Mouse (Mus musculus) C2C12 (cell line): Measurements from ENCODE around the gene Hnrnph3. TPM values are rescaled to one million over a fixed set of nuclear protein-coding genes. Genes with fewer than 3 reads are reported as not detected.

Experiments used
- H3K27me3 ChIP-seq: one replicate; pipeline ENCODE4 v1.6.1; 2011; ENCODE audit not compliant: control insufficient read depth, insufficient read depth, insufficient read length
- H3K36me3 ChIP-seq: one replicate; pipeline ENCODE4 v1.6.1; 2011; ENCODE audit not compliant: control insufficient read depth, insufficient read depth
- H3K4me3 ChIP-seq: one replicate; pipeline ENCODE4 v1.5.1; 2011; ENCODE audit warnings: mild to moderate bottlenecking, control low read depth; ENCODE audit not compliant: poor library complexity, insufficient read depth, severe bottlenecking
- H3K79me2 ChIP-seq: one replicate; pipeline ENCODE4 v1.6.1; 2011; ENCODE audit not compliant: control insufficient read depth, insufficient read depth
- H3K79me3 ChIP-seq: one replicate; pipeline ENCODE4 v1.6.1; 2011; ENCODE audit warnings: low read depth, control low read depth
- H3ac ChIP-seq: one replicate; pipeline ENCODE3; 2011; ENCODE audit warnings: low read depth; ENCODE audit not compliant: control insufficient read depth, insufficient read length
- CEBPB ChIP-seq: IDR thresholded peaks from one replicate; pipeline ENCODE4 v1.6.1; 2011; ENCODE audit warnings: low read depth, mild to moderate bottlenecking, control low read depth, moderate library complexity
- CTCF ChIP-seq: IDR thresholded peaks from one replicate; pipeline ENCODE4 v1.5.1; 2011; ENCODE audit not compliant: control insufficient read depth, insufficient read depth, insufficient read length
- FOSL1 ChIP-seq: IDR thresholded peaks from one replicate; pipeline ENCODE4 v1.8.0; 2011; ENCODE audit warnings: mild to moderate bottlenecking, low read length; ENCODE audit not compliant: poor library complexity, insufficient read depth, severe bottlenecking
- MAX ChIP-seq: IDR thresholded peaks from one replicate; pipeline ENCODE4 v1.6.1; 2011; ENCODE audit warnings: mild to moderate bottlenecking, control low read depth
- MYOD1 ChIP-seq: IDR thresholded peaks from one replicate; pipeline ENCODE4 v1.6.1; 2011; ENCODE audit warnings: low read depth; ENCODE audit not compliant: control insufficient read depth, insufficient read length
- MYOG ChIP-seq: IDR thresholded peaks from one replicate; pipeline ENCODE4 v1.6.1; 2011; ENCODE audit not compliant: control insufficient read depth, insufficient read length; ENCODE audit errors: extremely low read depth
- USF1 ChIP-seq: IDR thresholded peaks from one replicate; pipeline ENCODE4 v1.6.1; 2011; ENCODE audit warnings: low read depth, mild to moderate bottlenecking, control low read depth, moderate library complexity
- polyA plus RNA-seq: library from polyadenylated mRNA; unstranded; fragments of >200 nt; fragmentation: generic; extraction: Trizol; gene quantifications from one replicate; pipeline ENCODE4 v1.2.1, GENCODE M21; 2012; ENCODE audit warnings: missing spikeins

Gene Hnrnph3
- polyA plus RNA-seq, 1 experiment: 15.9 TPM

DNA sequence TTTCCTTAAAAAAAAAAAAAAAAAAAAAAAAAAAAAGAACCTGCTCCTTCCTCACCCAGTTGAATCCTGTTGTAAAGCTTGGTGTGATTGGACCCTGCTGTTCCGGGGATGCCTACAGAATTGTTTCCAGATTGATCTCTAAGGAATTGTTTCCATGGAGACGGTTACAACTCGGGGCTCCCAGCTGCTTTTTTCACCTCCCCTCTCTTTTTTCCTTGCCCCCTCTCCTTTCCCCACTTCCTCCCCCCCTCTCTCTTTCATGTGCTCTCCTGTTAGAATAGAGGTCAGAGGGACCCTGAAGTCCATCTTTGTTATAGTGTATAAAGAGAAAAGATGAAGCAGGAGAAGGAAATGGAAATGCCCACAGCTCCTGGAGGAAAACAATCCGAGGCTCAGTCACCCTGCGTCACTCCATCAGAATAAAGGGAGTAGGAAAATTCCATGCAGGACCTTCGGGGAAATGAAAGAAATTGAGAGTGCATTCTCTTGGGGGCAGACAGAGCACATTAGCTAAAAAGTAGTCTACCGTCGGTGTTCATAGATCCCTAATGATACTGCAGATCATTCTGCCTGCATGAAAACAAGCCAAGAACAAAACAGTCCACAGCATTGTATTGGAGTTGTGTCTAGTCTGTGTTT lies 2.3 kb upstream of the Hnrnph3 start:
- no peak for TF ChIP-seq MAX
- no peak for TF ChIP-seq FOSL1
- TF ChIP-seq MYOG: no peak
- TF ChIP-seq MYOD1: no peak
- TF ChIP-seq USF1: no peak
- TF ChIP-seq CEBPB: no peak
- no peak for TF ChIP-seq CTCF
- H3ac ChIP-seq: no peak overlapping the region
- no peak overlapping the region for H3K4me3 ChIP-seq
- H3K36me3 ChIP-seq: no peaks in the 10 kb centered on the region
- H3K79me2 ChIP-seq: peaks cover 23% of the 10 kb centered on the region
- no peaks in the 10 kb centered on the region for H3K27me3 ChIP-seq
- peaks cover 18% of the 10 kb centered on the region for H3K79me3 ChIP-seq

DNA sequence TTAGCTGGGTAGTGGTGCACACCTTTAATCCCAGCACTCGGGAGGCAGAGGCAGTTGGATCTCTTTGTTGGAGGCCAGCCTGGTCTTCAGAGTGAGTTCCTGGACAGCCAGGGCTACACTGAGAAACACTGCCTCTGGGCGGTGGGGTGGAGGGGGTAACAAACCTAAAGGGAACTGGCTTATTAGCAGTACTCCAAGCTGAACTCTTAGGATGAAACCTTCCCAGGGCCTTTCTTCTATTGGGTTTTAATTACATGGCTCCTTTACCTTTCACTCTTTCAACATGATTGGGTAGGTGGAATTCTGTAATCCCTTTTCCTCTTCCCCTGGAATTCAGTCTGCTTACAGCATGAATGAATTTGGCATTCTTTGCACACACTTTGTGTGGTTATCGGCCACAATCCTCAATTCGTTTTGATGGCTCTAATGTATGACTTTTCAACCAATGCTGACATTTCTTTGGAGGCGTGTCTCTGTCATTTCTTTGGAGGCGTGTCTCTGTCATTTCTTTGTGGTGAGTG lies 1.5 kb upstream of the Hnrnph3 start:
- Histone ChIP-seq H3K4me3 (no peak overlapping the region), H3K27me3 (no peaks in the 10 kb centered on the region), H3K36me3 (no peaks in the 10 kb centered on the region), H3ac (no peak overlapping the region), H3K79me3 (peaks cover 25% of the 10 kb centered on the region), H3K79me2 (peaks cover 31% of the 10 kb centered on the region)
- TF ChIP-seq MYOD1 (no peak), USF1 (no peak), MYOG (no peak), CTCF (no peak), MAX (no peak), FOSL1 (no peak), CEBPB (no peak)

DNA sequence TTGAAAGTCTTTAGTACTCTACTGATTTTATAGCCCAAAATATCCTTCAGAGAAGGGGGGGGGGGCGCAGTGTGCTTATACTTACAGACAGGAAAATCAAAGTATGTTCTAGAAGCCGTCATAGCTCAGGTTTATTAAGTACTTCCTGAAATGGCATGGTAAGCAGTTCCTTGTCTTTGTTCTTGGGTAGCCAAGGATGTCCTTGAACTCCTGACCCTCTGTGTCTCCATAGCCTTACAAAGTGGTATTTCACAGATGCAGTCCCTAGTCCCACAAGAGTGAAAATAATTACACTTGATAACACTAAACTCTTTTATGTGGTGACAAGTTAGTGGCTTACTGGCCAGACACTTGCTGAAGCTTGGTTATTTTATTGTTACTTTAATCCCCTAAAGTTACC lies 999 bp upstream of the Hnrnph3 start:
- no peaks in the 10 kb centered on the region for H3K36me3 ChIP-seq
- H3K4me3 ChIP-seq: peak overlapping the region; percentile 72
- H3K79me3 ChIP-seq: peaks cover 30% of the 10 kb centered on the region

DNA sequence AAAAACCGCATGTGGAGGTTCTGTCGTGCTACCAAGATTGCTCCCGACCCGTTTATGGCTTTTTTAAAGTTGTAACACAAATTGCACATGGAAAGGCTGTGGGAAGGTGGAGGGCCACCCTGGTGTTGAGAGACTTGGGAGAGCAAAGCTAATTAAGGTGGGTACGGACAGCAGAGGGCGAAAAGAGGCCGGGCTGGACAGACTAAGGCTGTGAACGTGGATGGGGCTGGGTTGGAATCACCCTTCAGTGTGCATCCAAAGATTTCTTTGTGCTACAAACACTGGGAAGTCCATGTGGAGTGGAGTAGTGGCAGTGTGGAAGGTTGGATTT lies 528 bp upstream of the Hnrnph3 start:
- TF ChIP-seq MYOD1 (no peak), CTCF (no peak), CEBPB (no peak), MAX (no peak)
- no peaks in the 10 kb centered on the region for H3K27me3 ChIP-seq

More for the DNA sequence above, 999 bp upstream of the Hnrnph3 start:
- TF ChIP-seq MYOG (no peak), MAX (no peak), CEBPB (no peak), USF1 (no peak), FOSL1 (no peak), CTCF (no peak), MYOD1 (no peak)
- Histone ChIP-seq H3ac (no peak overlapping the region), H3K79me2 (peaks cover 36% of the 10 kb centered on the region), H3K27me3 (no peaks in the 10 kb centered on the region)

DNA sequence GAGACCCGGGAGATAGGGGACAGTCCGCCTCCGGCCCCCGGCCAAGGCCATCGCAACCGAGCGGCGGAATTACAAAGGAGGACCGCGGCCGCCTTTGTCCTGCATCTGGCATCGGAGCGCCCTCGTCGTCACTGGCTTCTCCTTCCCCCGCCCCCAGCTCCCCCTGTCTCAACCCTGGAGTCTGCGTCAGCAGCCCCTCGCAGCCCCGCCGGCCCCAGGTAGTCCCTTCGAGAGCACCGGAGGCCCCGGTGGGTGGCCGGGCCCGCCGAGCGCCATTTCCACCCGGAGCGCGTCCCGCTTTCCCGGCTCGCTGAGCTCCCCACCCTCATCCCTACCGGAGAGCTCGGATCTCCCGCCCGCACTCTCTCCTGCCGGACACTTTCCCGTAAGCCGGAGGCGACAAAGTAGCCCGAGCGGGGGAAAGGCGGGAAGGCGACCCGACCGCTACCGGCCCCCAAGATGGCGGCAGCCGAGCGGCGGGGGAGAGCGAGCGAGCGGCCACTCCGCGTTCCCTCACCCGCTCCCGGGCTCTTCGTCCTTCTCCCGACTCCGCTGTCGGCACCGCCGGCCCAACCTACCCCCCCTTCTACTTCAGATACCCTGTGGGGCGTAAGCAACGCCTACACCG lies 782 bp downstream of the Hnrnph3 start:
- H3K27me3 ChIP-seq: no peaks in the 10 kb centered on the region
- H3K36me3 ChIP-seq: peaks cover 13% of the 10 kb centered on the region
- H3K79me2 ChIP-seq: peaks cover 54% of the 10 kb centered on the region
- peak overlapping the region; percentile 72 for H3K4me3 ChIP-seq
- peaks cover 47% of the 10 kb centered on the region for H3K79me3 ChIP-seq
- TF ChIP-seq FOSL1 (no peak), CTCF (no peak), USF1 (no peak), MYOD1 (no peak), MAX (no peak), MYOG (no peak), CEBPB (no peak)
- H3ac ChIP-seq: peak overlapping the region; percentile 98

More for the DNA sequence above, 528 bp upstream of the Hnrnph3 start:
- Histone ChIP-seq H3ac (peak overlapping the region; percentile 79), H3K4me3 (peak overlapping the region; percentile 72), H3K79me3 (peaks cover 34% of the 10 kb centered on the region), H3K36me3 (no peaks in the 10 kb centered on the region), H3K79me2 (peaks cover 41% of the 10 kb centered on the region)

DNA sequence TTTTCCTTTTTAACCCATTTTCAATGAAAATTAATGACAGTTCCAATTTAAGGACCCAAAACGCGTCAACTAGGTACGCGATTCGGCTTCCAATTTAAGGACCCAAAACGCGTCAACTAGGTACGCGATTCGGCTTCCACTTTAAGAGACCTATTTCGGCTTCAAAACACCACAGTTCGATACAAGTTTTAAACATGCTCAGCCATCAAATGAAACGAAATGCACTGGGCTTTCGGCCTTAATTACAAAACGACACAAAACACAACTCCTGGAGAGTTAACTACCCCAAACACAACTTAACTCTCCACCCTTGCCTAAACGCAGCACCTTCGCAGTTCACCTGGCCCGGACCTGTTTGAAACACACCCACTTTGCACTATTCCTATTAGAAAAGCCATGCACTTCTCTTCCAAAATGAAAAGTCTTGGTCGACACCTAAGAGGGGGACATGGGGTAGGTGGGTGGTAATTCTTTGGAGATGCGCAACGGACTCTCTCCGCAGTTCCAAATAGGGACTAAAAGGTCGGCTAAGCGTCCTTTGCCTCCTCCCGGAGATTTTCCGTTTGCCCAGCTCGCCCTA lies 1.4 kb downstream of the Hnrnph3 start:
- H3K36me3 ChIP-seq: peaks cover 19% of the 10 kb centered on the region

More for the DNA sequence above, 1.4 kb downstream of the Hnrnph3 start:
- Histone ChIP-seq H3K4me3 (peak overlapping the region; percentile 72), H3K79me2 (peaks cover 60% of the 10 kb centered on the region), H3ac (peak overlapping the region; percentile 98), H3K79me3 (peaks cover 52% of the 10 kb centered on the region), H3K27me3 (no peaks in the 10 kb centered on the region)
- TF ChIP-seq MYOD1 (no peak), CEBPB (no peak), MYOG (no peak), CTCF (no peak), USF1 (no peak), FOSL1 (no peak)
